Mouse (Mus musculus) G1E (cell line): ENCODE measurements at regions not wholly inside any gene's neighbourhood (a gene's known extent, or its start where the extent isn't known, plus 50 kb on each side); places are given as distances from the start of the nearest gene placed in this dataset.

Experiments used
- CTCF ChIP-seq: IDR thresholded peaks from 2 replicates; pipeline ENCODE4 v1.5.1; 2012; ENCODE audit warnings: low read depth, low read length, inconsistent platforms, mixed read lengths
- GATA1 ChIP-seq: IDR thresholded peaks from 2 replicates; pipeline ENCODE4 v1.6.1; 2012; ENCODE audit warnings: borderline replicate concordance, low read length, inconsistent platforms, mixed read lengths
- POLR2AphosphoS5 ChIP-seq: IDR thresholded peaks from 2 replicates; pipeline ENCODE4 v1.6.1; 2012; ENCODE audit warnings: low read depth, low read length, inconsistent platforms; ENCODE audit not compliant: insufficient replicate concordance
- TAL1 ChIP-seq: conservative IDR thresholded peaks from 2 replicates; pipeline ENCODE4 v1.6.1; 2012; ENCODE audit warnings: low read depth, low read length, inconsistent platforms, mixed read lengths

DNA sequence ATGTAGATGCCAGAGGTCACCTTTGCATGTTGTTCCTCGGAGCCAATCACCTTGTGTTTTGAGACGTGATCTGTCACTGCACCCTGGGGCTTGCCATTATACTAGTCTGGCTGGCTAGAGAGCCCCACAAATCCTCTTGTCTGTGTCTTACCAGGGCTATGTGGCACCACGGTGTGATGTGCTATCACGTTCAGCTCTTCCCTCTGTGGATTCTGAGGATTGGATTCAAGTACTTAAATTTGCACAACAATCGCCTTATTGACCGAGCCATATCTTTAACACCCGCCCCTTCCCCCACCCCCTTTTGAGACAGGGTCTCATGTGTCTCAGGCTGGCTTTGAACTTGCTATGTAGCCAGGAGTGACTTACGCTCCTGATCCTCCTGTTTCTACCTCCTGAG lies 70.8 kb upstream of the Mboat1 start:
- TF ChIP-seq CTCF (no peak), GATA1 (no peak), TAL1 (no peak), POLR2AphosphoS5 (no peak)
